Mouse (Mus musculus) hindbrain, embryonic 16.5 days (tissue): ENCODE measurements around the gene Sstr3. TPM values are rescaled to one million over a fixed set of nuclear protein-coding genes. Genes with fewer than 3 reads are reported as not detected.

Experiments
- ATAC-seq: fragments of 200-750 bp; cut with Nextera tagmentation; 2 replicates; pipeline ENCODE4 v1.8.0; 2017; ENCODE audit warnings: moderate TSS enrichment, moderate library complexity
- H3K27ac ChIP-seq: fragments of 300-500 bp; sonication (generic); 2 replicates; pipeline ENCODE4 v1.5.1; 2014; ENCODE audit warnings: low read depth, mild to moderate bottlenecking, control low read depth, low read length, moderate library complexity
- H3K27me3 ChIP-seq: fragments of 300-500 bp; sonication (generic); replicated peaks from 2 replicates; pipeline ENCODE4 v1.6.1; 2014; ENCODE audit warnings: low read length; ENCODE audit not compliant: control insufficient read depth, insufficient read depth
- H3K36me3 ChIP-seq: fragments of 300-500 bp; sonication (generic); 2 replicates; pipeline ENCODE4 v1.6.1; 2014; ENCODE audit warnings: mild to moderate bottlenecking, low read length, moderate library complexity, mixed read lengths; ENCODE audit not compliant: control insufficient read depth, insufficient read depth
- H3K4me1 ChIP-seq: fragments of 300-500 bp; sonication (generic); 2 replicates; pipeline ENCODE4 v1.6.1; 2014; ENCODE audit warnings: low read depth, low read length; ENCODE audit not compliant: control insufficient read depth, insufficient read depth
- H3K4me2 ChIP-seq: fragments of 300-500 bp; sonication (generic); 2 replicates; pipeline ENCODE4 v1.6.1; 2014; ENCODE audit warnings: mild to moderate bottlenecking, low read length, control low read depth, moderate library complexity
- H3K4me3 ChIP-seq: fragments of 300-500 bp; sonication (generic); 2 replicates; pipeline ENCODE4 v1.5.1; 2014; ENCODE audit warnings: mild to moderate bottlenecking, low read length, control low read depth, moderate library complexity
- H3K9ac ChIP-seq: fragments of 300-500 bp; sonication (generic); 2 replicates; pipeline ENCODE4 v1.6.1; 2014; ENCODE audit warnings: low read depth, mild to moderate bottlenecking, control low read depth, low read length, moderate library complexity
- H3K9me3 ChIP-seq: fragments of 300-500 bp; sonication (generic); 2 replicates; pipeline ENCODE4 v1.6.1; 2014; ENCODE audit warnings: mild to moderate bottlenecking, low read length, moderate library complexity; ENCODE audit not compliant: control insufficient read depth
- WGBS: fragments of 180-500 bp; shearing (Covaris S2); extraction: QIAGEN DNeasy Blood & Tissue Kit; methylation state at CpG from one replicate; pipeline ENCODE4 v1.1.7; 2014; 5-methylcytosine and 5-hydroxymethylcytosine counted together
- polyA plus RNA-seq: library from polyadenylated mRNA; unstranded; fragments of >200 nt; fragmentation: Nextera tagmentation; extraction: Ambion mirVana; gene quantifications from 2 replicates; pipeline ENCODE4 v1.2.1, GENCODE M21; 2015

Gene Sstr3
- polyA plus RNA-seq, 1 experiment from 2014 or later: 1.1 TPM

GRCm38 (mm10) chr15:78567608-78568120 lies 23.2 kb upstream of the Sstr3 start:
- Histone ChIP-seq H3K4me1 (no peaks in the 10 kb centered on the region), H3K4me2 (no peak overlapping the region), H3K27ac (no peak overlapping the region), H3K9me3 (no peaks in the 10 kb centered on the region), H3K4me3 (no peak overlapping the region), H3K27me3 (no peaks in the 10 kb centered on the region; the same call in 1 of the 2 replicates), H3K36me3 (no peaks in the 10 kb centered on the region), H3K9ac (no peak overlapping the region)
- no peak for ATAC-seq
- WGBS: 75% methylated on average over 9 of the region's 9 CpGs

DNA sequence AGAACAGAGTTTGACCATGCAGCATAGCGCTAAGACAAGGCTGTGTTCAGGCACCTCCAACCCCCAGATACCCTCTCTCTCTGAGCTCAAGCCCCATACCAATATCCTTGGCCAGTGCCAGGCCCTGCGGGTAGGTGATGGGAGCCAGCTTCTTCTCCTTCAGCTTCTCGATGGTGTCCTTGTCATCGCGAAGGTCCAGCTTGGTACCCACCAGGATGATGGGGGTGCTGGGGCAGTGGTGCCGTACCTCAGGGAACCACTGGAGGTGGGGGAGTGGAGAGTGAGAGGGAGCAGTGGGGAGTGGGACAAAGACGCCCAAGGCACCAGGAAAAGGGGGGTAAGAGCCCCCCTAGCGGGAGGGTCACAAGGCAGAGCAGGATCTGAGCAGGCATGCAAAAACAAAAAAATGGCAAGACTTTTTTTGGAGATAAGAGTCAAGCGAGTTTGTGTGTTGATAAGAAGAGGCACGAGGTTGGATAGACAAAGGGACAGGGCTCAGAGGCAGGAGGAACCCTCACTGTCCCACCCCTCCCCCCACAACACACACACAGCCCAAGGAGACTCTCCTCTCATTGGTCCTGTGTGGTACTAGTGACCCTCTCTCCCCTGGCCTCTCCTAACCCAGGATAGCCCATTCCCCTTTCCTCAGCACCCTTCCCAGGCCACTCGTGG lies 20.4 kb upstream of the Sstr3 start:
- H3K27me3 ChIP-seq: no peaks in the 10 kb centered on the region; the same call in 1 of the 2 replicates
- no peak for ATAC-seq

DNA sequence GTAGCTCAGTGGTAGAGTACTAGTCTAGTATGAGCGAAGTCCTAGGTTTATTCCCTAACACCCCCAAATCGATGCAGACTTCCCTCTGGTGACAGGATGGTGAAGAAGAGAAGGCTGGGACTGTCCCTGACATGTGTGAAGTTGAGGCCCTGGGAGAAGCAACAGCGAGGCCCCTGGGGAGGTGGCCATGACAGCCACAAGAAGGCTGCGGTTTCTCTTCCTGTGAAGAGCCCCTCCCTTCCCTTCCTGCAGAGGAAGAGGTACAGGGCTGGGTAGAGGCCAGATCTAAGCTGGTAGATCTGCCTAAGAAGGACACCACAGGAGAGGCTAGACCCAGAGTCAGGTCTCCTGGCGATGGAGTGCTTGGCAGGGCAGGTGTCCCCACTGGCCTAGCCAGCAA lies 19.5 kb upstream of the Sstr3 start:
- no peak for ATAC-seq
- 78% methylated on average over 5 of the region's 5 CpGs for WGBS

More for the DNA sequence above, 20.4 kb upstream of the Sstr3 start:
- Histone ChIP-seq H3K4me2 (no peak overlapping the region), H3K9me3 (no peaks in the 10 kb centered on the region), H3K27ac (no peak overlapping the region), H3K4me1 (no peaks in the 10 kb centered on the region), H3K4me3 (no peak overlapping the region), H3K9ac (no peak overlapping the region), H3K36me3 (no peaks in the 10 kb centered on the region)
- 78% methylated on average over 11 of the region's 11 CpGs for WGBS

GRCm38 (mm10) chr15:78563344-78563743 lies 18.9 kb upstream of the Sstr3 start:
- Histone ChIP-seq H3K9ac (no peak overlapping the region), H3K9me3 (no peaks in the 10 kb centered on the region), H3K4me2 (no peak overlapping the region), H3K4me3 (no peak overlapping the region), H3K27ac (no peak overlapping the region), H3K27me3 (no peaks in the 10 kb centered on the region; the same call in 1 of the 2 replicates), H3K4me1 (no peaks in the 10 kb centered on the region), H3K36me3 (no peaks in the 10 kb centered on the region)
- WGBS: 93% methylated on average over 3 of the region's 3 CpGs
- ATAC-seq: no peak

More for the DNA sequence above, 19.5 kb upstream of the Sstr3 start:
- Histone ChIP-seq H3K4me1 (no peaks in the 10 kb centered on the region), H3K9me3 (no peaks in the 10 kb centered on the region), H3K9ac (no peak overlapping the region), H3K36me3 (no peaks in the 10 kb centered on the region), H3K4me2 (no peak overlapping the region), H3K4me3 (no peak overlapping the region), H3K27ac (no peak overlapping the region), H3K27me3 (no peaks in the 10 kb centered on the region; the same call in 1 of the 2 replicates)

GRCm38 (mm10) chr15:78559141-78559979 lies 14.9 kb upstream of the Sstr3 start:
- Histone ChIP-seq H3K4me1 (no peaks in the 10 kb centered on the region), H3K9me3 (no peaks in the 10 kb centered on the region), H3K9ac (no peak overlapping the region), H3K4me2 (no peak overlapping the region), H3K36me3 (no peaks in the 10 kb centered on the region), H3K27me3 (no peaks in the 10 kb centered on the region; the same call in 1 of the 2 replicates), H3K4me3 (no peak overlapping the region), H3K27ac (no peak overlapping the region)
- no peak for ATAC-seq
- WGBS: 70% methylated on average over 11 of the region's 11 CpGs

GRCm38 (mm10) chr15:78557693-78558535 lies 13.4 kb upstream of the Sstr3 start:
- 68% methylated on average over 10 of the region's 10 CpGs for WGBS
- Histone ChIP-seq H3K4me3 (no peak overlapping the region), H3K27ac (no peak overlapping the region), H3K9me3 (peaks cover 4% of the 10 kb centered on the region), H3K4me1 (no peaks in the 10 kb centered on the region), H3K4me2 (no peak overlapping the region), H3K9ac (no peak overlapping the region), H3K36me3 (no peaks in the 10 kb centered on the region), H3K27me3 (no peaks in the 10 kb centered on the region)
- no peak for ATAC-seq

DNA sequence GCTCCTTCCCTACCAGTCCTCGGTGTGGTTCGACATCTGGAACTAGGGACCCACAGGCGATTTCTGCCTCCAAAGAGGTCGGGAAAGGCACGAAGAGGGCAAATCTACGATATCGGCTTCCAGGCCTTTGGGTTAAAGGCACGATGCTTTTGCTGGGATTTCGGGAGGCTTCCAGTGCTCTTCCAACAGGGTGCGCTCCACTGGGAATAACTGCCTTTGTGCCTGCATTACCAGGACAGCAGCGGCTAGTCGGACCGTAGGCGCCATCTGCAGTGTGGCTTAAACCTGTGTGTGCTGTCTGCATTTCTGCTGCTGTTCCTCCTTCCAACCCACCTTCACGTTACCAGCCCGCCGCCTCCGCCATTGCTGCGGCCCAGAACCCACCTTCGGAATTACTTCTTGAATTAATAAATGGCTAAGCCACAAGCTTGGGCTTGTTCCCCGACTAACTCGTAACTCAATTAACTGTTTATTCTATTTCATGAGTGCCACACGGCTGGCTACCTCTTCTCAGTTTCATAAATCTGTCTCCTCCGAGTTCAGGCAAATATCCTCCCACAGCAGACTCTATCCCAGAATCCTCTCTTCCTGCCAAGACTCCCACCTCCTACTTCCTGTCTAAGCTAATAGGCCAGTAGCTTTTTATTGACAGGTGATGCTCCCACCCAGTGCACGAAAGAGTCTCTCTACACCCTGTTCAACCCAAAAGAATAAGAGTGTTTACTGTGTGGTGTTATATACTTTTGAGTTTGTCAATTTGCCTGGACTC lies 10.2 kb upstream of the Sstr3 start:
- Histone ChIP-seq H3K27ac (no peak overlapping the region), H3K36me3 (no peaks in the 10 kb centered on the region), H3K9ac (no peak overlapping the region; the same call in 1 of the 2 replicates), H3K4me3 (no peak overlapping the region), H3K4me2 (peak overlapping the region; percentile 28), H3K27me3 (no peaks in the 10 kb centered on the region), H3K9me3 (peaks cover 14% of the 10 kb centered on the region), H3K4me1 (no peaks in the 10 kb centered on the region)
- no peak for ATAC-seq
- 66% methylated on average over 25 of the region's 25 CpGs for WGBS

GRCm38 (mm10) chr15:78549189-78549734 lies 4.8 kb upstream of the Sstr3 start:
- H3K4me3 ChIP-seq: no peak overlapping the region
- peak; percentile 27; the same call in 1 of the 2 replicates for ATAC-seq

More at GRCm38 (mm10) chr15:78549189-78549734, 4.8 kb upstream of the Sstr3 start:
- Histone ChIP-seq H3K27me3 (no peaks in the 10 kb centered on the region), H3K4me2 (no peak overlapping the region), H3K4me1 (peaks cover 8% of the 10 kb centered on the region), H3K9ac (no peak overlapping the region), H3K36me3 (no peaks in the 10 kb centered on the region), H3K27ac (no peak overlapping the region), H3K9me3 (peaks cover 14% of the 10 kb centered on the region)
- 78% methylated on average over 4 of the region's 4 CpGs for WGBS
